Mouse (Mus musculus) stomach, embryonic 16.5 days (tissue): ENCODE results near the gene Zfp37. TPM values are rescaled to one million over a fixed set of nuclear protein-coding genes. Genes with fewer than 3 reads are reported as not detected.
A peak's percentile ranks its signal among the peaks of the same experiment; 100 is the strongest.

ENCODE experiments used
- ATAC-seq: fragments of 200-750 bp; cut with Nextera tagmentation; 2 replicates; pipeline ENCODE4 v1.8.0; 2017; ENCODE audit warnings: moderate number of reproducible peaks, moderate TSS enrichment; ENCODE audit not compliant: insufficient read depth, low FRiP score
- H3K27ac ChIP-seq: fragments of 300-500 bp; sonication (generic); 2 replicates; pipeline ENCODE4 v1.5.1; 2014; ENCODE audit warnings: low read length
- H3K27me3 ChIP-seq: fragments of 300-500 bp; sonication (generic); 2 replicates; pipeline ENCODE4 v1.6.1; 2014; ENCODE audit warnings: low read length, control low read depth, mixed read lengths; ENCODE audit not compliant: control insufficient read depth, insufficient read depth
- H3K36me3 ChIP-seq: fragments of 300-500 bp; sonication (generic); 2 replicates; pipeline ENCODE4 v1.6.1; 2014; ENCODE audit warnings: low read length; ENCODE audit not compliant: control insufficient read depth, insufficient read depth
- H3K4me1 ChIP-seq: fragments of 300-500 bp; sonication (generic); 2 replicates; pipeline ENCODE4 v1.6.1; 2014; ENCODE audit warnings: low read length, control low read depth, mixed read lengths; ENCODE audit not compliant: control insufficient read depth, insufficient read depth
- H3K4me2 ChIP-seq: fragments of 300-500 bp; sonication (generic); 2 replicates; pipeline ENCODE4 v1.6.1; 2014; ENCODE audit warnings: low read depth, low read length, mixed read lengths
- H3K4me3 ChIP-seq: fragments of 300-500 bp; sonication (generic); replicated peaks from 2 replicates; pipeline ENCODE4 v1.5.1; 2014; ENCODE audit warnings: mild to moderate bottlenecking, low read length
- H3K9ac ChIP-seq: fragments of 300-500 bp; sonication (generic); 2 replicates; pipeline ENCODE4 v1.6.1; 2014; ENCODE audit warnings: low read length
- H3K9me3 ChIP-seq: fragments of 300-500 bp; sonication (generic); replicated peaks from 2 replicates; pipeline ENCODE4 v1.6.1; 2016; ENCODE audit warnings: low read length, control low read depth; ENCODE audit not compliant: control insufficient read depth
- WGBS: fragments of 180-500 bp; shearing (Covaris S2); extraction: QIAGEN DNeasy Blood & Tissue Kit; methylation state at CpG from one replicate; pipeline ENCODE4 v1.1.7; 2014; 5-methylcytosine and 5-hydroxymethylcytosine counted together
- polyA plus RNA-seq: library from polyadenylated mRNA; unstranded; fragments of >200 nt; fragmentation: Nextera tagmentation; extraction: Ambion mirVana; gene quantifications from 2 replicates; pipeline ENCODE4 v1.2.1, GENCODE M21; 2015

Gene Zfp37
- polyA plus RNA-seq, 1 experiment from 2014 or later, result 7.7 TPM

DNA sequence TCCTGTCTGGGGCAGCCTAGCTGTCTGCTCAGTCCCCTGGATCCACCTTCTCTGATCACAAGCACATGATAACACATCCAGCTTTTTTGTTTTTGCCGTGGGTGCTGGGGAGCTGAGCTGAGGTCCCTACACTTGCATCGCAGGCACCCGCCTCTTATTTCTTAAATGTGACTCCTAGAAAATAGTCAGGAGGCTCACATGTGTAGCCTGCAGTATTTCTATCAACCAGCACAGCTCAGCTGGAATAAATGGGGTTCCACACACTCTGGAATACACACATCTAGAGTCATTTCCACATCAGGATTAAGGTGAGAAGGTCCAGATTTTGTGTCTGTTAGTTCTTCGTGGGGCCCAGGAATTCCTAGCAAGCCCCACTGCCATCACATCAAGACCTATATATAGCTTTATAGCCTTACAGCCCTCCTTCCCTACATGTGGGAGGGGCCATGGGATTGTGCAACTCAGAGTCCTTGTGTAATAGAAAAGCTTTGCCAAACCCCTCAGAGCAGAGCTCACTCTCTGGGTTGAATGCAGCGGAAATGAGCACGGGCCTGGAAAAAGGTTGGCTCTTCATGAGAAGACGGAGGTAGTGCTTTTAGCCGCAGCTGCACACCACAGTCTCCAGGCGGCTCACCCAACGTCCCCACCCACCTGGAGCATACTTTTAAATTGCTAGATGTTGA, 34.4 kb upstream of the Zfp37 start:
- peak; percentile 82 for ATAC-seq
- Histone ChIP-seq H3K4me1 (no peaks in the 10 kb centered on the region), H3K4me3 (no peak overlapping the region), H3K9ac (no peak overlapping the region), H3K27ac (no peak overlapping the region), H3K27me3 (no peaks in the 10 kb centered on the region), H3K36me3 (no peaks in the 10 kb centered on the region), H3K4me2 (no peak overlapping the region), H3K9me3 (no peaks in the 10 kb centered on the region)
- WGBS, result 61% methylated on average over 10 of the region's 10 CpGs

DNA sequence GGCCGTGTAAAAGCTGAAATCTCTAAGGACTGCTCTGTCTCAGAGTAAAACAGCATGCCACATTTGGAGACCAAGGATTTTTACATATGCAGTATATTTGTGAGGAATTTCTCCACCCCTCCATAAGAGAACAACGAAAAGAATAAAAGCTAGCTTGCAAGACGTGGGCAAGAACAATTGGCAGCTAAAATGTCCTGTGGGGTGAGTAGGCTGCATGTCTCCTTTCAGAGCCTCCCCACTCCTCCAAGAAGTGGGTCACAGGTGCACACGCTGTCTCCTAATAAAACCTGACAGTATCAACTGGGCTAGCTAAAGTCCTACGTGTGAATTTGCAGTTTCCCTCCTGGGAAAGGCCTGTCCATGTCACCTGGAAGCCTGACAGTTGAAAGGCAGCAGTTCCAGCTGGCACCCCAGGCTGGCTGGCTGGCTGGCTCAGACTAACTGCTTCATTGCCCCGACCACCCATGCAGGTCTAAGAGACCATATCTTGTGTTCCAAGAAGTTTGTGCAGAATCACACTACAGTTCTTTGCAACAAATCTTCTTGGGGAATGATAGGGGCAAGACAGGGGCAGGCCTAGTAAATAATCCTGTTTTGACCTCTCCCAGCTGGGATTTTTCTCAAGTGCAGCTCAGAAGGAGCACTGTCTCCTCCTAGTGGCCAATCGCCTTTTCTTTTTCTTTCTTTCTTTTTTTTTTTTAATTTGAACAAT, 32.4 kb upstream of the Zfp37 start:
- Histone ChIP-seq H3K27me3 (no peaks in the 10 kb centered on the region), H3K4me1 (no peaks in the 10 kb centered on the region), H3K9ac (no peak overlapping the region), H3K4me3 (no peak overlapping the region), H3K9me3 (no peaks in the 10 kb centered on the region), H3K4me2 (no peak overlapping the region), H3K27ac (no peak overlapping the region), H3K36me3 (no peaks in the 10 kb centered on the region)
- ATAC-seq, result no peak
- 33% methylated on average over 7 of the region's 7 CpGs for WGBS

DNA sequence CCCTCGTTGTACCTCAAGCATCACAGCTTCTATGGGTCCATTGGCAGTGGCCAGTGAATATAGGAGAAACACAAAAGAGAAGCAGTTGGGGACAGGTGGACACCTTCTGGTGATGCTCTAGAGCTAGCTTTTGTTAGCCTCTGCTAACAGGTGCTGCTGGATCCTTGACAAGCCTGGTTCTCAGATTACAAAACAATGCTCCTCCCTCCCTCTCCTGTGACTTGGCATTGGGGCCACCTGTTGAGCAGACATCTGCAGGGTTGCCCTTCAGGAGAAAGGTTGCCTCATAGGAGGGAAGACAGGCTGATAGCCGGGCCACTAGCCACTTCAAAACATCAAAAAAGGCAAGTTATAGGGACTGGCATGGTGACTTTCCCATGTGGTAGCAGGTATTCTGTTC, 31.4 kb upstream of the Zfp37 start, which contains the start of gene Slc31a2:
Gene Slc31a2 (plus strand): TSS at position 287 of the 400 bp plus-strand sequence.
- Histone ChIP-seq H3K4me2 (no peak within 1 kb of the TSS), H3K27me3 (no peaks in the 10 kb centered on the region), H3K9me3 (no peaks in the 10 kb centered on the region), H3K4me1 (no peaks in the 10 kb centered on the region), H3K36me3 (no peaks in the 10 kb centered on the region), H3K4me3 (no peak within 1 kb of the TSS), H3K27ac (no peak within 1 kb of the TSS), H3K9ac (no peak within 1 kb of the TSS)
- WGBS, result 54% methylated on average over 2 of the region's 2 CpGs
- ATAC-seq, result no peak

DNA sequence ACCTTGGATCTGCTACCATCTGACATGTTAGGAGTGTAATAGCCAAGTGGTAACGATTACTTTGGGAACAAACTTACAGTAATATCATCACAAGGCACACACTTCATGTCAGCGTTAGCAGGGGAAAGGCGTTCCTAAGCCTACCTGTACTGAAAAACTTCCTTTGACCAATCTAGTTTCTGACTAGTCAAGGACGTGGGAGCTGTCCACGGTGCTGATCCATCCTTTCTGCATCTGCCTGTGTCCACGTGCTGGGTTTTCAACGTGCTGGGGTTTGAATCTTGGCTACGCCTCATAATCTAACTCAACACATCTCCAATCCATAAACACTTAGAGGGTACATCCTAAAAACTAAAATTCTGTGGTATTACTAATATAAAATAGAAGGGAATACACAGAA, 26.1 kb upstream of the Zfp37 start:
- Histone ChIP-seq H3K4me3 (no peak overlapping the region), H3K27me3 (no peaks in the 10 kb centered on the region), H3K9me3 (no peaks in the 10 kb centered on the region), H3K9ac (no peak overlapping the region), H3K36me3 (no peaks in the 10 kb centered on the region), H3K4me1 (no peaks in the 10 kb centered on the region), H3K4me2 (no peak overlapping the region), H3K27ac (no peak overlapping the region)
- 19% methylated on average over 8 of the region's 8 CpGs for WGBS
- ATAC-seq, result no peak

DNA sequence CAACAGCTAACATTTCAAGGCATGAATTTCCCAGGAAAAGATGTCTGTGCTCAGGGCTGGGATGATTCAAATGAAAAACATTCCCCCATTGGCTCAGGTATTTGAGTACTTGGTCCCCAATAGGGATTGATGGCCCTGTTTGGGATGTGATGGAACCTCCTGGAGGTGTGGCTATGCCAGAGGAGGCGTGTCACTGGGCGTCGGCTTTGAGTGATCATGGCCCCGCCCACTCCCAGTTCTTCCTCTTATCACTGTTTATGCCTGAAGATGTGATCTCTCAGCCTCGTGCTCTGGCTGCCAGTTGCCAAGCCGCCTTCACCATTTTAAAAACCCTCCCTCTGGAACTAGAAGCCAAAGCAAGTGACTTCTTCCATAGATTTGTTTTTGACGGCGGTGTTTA, 23.7 kb upstream of the Zfp37 start:
- H3K4me3 ChIP-seq, result no peak overlapping the region
- WGBS, result 58% methylated on average over 8 of the region's 8 CpGs

DNA sequence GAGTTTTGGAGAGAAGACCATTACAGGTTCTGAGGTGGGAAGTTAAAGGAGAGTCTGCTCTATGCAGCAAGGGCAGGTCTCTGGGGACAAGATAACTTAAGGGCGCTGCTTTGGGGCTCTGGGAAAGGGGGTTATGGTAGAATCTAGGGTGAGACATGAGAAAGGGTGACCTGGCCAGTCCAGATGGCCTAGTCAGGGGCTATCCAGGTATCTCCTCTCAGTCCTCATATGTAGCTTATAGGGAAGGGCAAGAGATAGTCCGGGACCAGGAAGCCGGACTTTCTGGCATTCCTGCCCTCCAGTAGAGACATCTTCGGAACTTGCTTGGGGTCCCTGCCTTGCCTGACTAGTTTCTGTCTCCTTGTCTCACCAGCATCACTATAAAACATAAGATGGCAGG, 20.9 kb upstream of the Zfp37 start:
- Histone ChIP-seq H3K4me1 (no peaks in the 10 kb centered on the region), H3K36me3 (no peaks in the 10 kb centered on the region), H3K9me3 (no peaks in the 10 kb centered on the region), H3K27ac (no peak overlapping the region), H3K27me3 (no peaks in the 10 kb centered on the region), H3K9ac (no peak overlapping the region), H3K4me2 (no peak overlapping the region), H3K4me3 (no peak overlapping the region)
- WGBS, result 89% methylated on average over 4 of the region's 4 CpGs
- no peak for ATAC-seq

More for the DNA sequence above, 23.7 kb upstream of the Zfp37 start:
- no peak for ATAC-seq
- no peaks in the 10 kb centered on the region for H3K4me1 ChIP-seq
- H3K4me2 ChIP-seq, result no peak overlapping the region
- H3K9ac ChIP-seq, result no peak overlapping the region
- no peaks in the 10 kb centered on the region for H3K9me3 ChIP-seq
- no peak overlapping the region for H3K27ac ChIP-seq
- H3K27me3 ChIP-seq, result no peaks in the 10 kb centered on the region
- no peaks in the 10 kb centered on the region for H3K36me3 ChIP-seq

DNA sequence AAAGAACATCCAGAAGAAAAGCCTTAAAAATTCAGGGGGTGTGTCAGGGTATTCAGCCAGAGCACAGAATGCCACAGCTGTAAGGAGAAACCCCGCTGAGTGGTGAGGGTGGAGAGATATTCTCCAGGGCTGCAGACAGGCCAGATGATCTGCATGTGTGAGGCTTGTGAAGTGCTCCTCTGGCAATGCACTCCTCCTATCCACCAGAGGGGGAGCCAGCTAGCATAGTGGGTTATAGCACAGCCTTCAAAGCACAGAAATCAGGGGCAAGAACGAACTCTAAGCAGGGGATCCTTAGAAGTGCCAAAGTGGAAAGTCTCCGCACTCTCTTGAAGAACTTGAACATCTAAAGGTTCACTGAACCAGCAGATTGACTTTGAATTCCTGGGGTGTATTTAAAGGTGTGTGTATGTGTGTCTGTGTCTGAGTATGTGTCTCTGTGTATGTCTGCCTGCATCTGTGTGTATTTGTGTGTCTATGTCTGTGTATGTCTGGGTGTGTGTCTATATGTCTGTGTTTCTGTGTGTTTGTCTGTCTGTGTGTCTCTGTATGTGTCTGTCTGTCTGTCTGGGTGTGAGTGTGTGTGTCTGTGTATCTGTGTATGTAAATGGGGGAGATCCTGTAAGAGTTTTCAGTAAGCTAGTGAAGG, 20.2 kb upstream of the Zfp37 start:
- no peak overlapping the region for H3K4me3 ChIP-seq
- no peak overlapping the region for H3K4me2 ChIP-seq
- no peaks in the 10 kb centered on the region for H3K36me3 ChIP-seq
- H3K9me3 ChIP-seq, result no peaks in the 10 kb centered on the region
- no peaks in the 10 kb centered on the region for H3K4me1 ChIP-seq
- H3K9ac ChIP-seq, result no peak overlapping the region
- WGBS, result 44% methylated on average over 3 of the region's 3 CpGs
- no peak overlapping the region for H3K27ac ChIP-seq
- ATAC-seq, result no peak
- H3K27me3 ChIP-seq, result no peaks in the 10 kb centered on the region

DNA sequence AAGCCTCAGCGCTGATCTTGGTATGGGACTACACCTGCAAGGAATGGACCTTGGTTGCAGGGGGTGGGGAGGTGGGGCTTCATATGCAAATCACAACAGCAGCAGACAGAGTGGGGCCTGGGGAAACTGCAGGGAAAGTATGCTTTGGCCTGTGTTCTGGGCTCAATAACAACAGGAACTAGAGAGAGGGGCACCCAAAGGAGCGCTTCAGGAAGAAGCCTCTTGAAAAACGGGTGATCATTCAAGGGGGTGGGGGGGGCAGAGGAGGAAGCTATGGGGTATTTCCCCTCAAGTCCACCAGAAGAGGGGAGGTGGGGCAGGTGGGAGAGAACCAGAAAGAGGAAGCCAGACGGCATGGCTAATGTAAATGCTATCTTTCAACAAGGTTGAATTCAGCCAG, 17.5 kb upstream of the Zfp37 start:
- Histone ChIP-seq H3K9me3 (no peaks in the 10 kb centered on the region), H3K36me3 (no peaks in the 10 kb centered on the region), H3K4me1 (no peaks in the 10 kb centered on the region), H3K27ac (no peak overlapping the region), H3K9ac (no peak overlapping the region), H3K4me3 (no peak overlapping the region), H3K4me2 (no peak overlapping the region), H3K27me3 (no peaks in the 10 kb centered on the region)
- 38% methylated on average over 4 of the region's 4 CpGs for WGBS
- no peak for ATAC-seq

DNA sequence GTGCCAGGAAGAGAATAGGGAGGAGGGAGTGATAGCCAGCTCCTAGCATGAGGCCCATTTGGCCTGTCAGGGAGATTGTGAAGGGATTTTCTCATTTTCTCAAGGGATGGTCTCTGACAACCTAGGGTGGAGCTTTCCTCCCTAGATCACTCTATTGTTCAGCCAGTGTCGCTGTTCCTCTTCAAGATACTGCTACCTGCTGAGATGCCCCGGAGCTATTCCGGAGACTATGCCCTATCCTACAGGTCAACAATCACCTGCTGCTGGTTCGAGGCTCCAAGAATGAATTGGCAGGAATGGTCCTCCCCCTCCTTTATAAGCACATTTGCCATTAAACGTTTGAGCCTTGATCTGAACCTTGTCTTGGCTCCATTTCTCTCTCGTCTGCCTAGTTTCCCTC, 9.7 kb upstream of the Zfp37 start:
- no peaks in the 10 kb centered on the region for H3K4me1 ChIP-seq
- no peak overlapping the region for H3K9ac ChIP-seq
- H3K9me3 ChIP-seq, result no peaks in the 10 kb centered on the region
- no peak overlapping the region for H3K27ac ChIP-seq
- ATAC-seq, result no peak
- no peaks in the 10 kb centered on the region for H3K27me3 ChIP-seq
- H3K36me3 ChIP-seq, result no peaks in the 10 kb centered on the region
- 65% methylated on average over 6 of the region's 6 CpGs for WGBS
- H3K4me2 ChIP-seq, result no peak overlapping the region
- H3K4me3 ChIP-seq, result no peak overlapping the region
